Mouse (Mus musculus) intestine, embryonic 14.5 days (tissue): ENCODE results near the gene Hps1. TPM values are rescaled to one million over a fixed set of nuclear protein-coding genes. Genes with fewer than 3 reads are reported as not detected.

Source experiments
- ATAC-seq: fragments of 200-750 bp; cut with Nextera tagmentation; replicated peaks from 2 replicates; pipeline ENCODE4 v1.8.0; 2017; ENCODE audit warnings: low read depth, moderate number of reproducible peaks, moderate TSS enrichment, moderate library complexity; ENCODE audit not compliant: low FRiP score, low TSS enrichment
- DNase-seq: peaks from one replicate; pipeline ENCODE4 v3.0.0-alpha.2; 2018; ENCODE audit warnings: low spot score
- H3K27ac ChIP-seq: fragments of 300-500 bp; sonication (generic); 2 replicates; pipeline ENCODE4 v1.5.1; 2014; ENCODE audit warnings: low read depth, mild to moderate bottlenecking, control low read depth
- H3K27me3 ChIP-seq: fragments of 300-500 bp; sonication (generic); replicated peaks from 2 replicates; pipeline ENCODE4 v1.6.1; 2014; ENCODE audit warnings: low read length, control low read depth; ENCODE audit not compliant: control insufficient read depth, insufficient read depth
- H3K36me3 ChIP-seq: fragments of 300-500 bp; sonication (generic); 2 replicates; pipeline ENCODE4 v1.6.1; 2014; ENCODE audit warnings: low read length, control low read depth; ENCODE audit not compliant: control insufficient read depth, insufficient read depth
- H3K4me1 ChIP-seq: fragments of 300-500 bp; sonication (generic); replicated peaks from 2 replicates; pipeline ENCODE4 v1.6.1; 2014; ENCODE audit warnings: low read length, control low read depth, mixed read lengths; ENCODE audit not compliant: control insufficient read depth, insufficient read depth
- H3K4me2 ChIP-seq: fragments of 300-500 bp; sonication (generic); 2 replicates; pipeline ENCODE4 v1.6.1; 2014; ENCODE audit warnings: low read length
- H3K4me3 ChIP-seq: fragments of 300-500 bp; sonication (generic); 2 replicates; pipeline ENCODE4 v1.5.1; 2014; ENCODE audit warnings: low read depth, low read length, control low read depth, mixed read lengths
- H3K9ac ChIP-seq: fragments of 300-500 bp; sonication (generic); 2 replicates; pipeline ENCODE4 v1.6.1; 2014; ENCODE audit warnings: mild to moderate bottlenecking, low read length
- H3K9me3 ChIP-seq: fragments of 300-500 bp; sonication (generic); 2 replicates; pipeline ENCODE4 v1.6.1; 2016; ENCODE audit warnings: low read length, control low read depth; ENCODE audit not compliant: control insufficient read depth
- WGBS: fragments of 180-500 bp; shearing (Covaris S2); extraction: QIAGEN DNeasy Blood & Tissue Kit; methylation state at CpG from one replicate; pipeline ENCODE4 v1.1.7; 2014; 5-methylcytosine and 5-hydroxymethylcytosine counted together
- polyA plus RNA-seq: library from polyadenylated mRNA; unstranded; fragments of >200 nt; fragmentation: Nextera tagmentation; extraction: Ambion mirVana; gene quantifications from 2 replicates; pipeline ENCODE4 v1.2.1, GENCODE M21; 2014

The Hps1 gene
- polyA plus RNA-seq, 1 experiment from 2014 or later: 14.0 TPM

GRCm38 (mm10) chr19:42718101-42718500, 61.7 kb downstream of the Hps1 start:
- Histone ChIP-seq H3K4me3 (no peak overlapping the region), H3K4me2 (no peak overlapping the region), H3K36me3 (no peaks in the 10 kb centered on the region), H3K9ac (no peak overlapping the region), H3K4me1 (peaks cover 21% of the 10 kb centered on the region), H3K27me3 (no peaks in the 10 kb centered on the region), H3K27ac (no peak overlapping the region), H3K9me3 (no peaks in the 10 kb centered on the region)
- DNase-seq (no peak), ATAC-seq (no peak)
- WGBS: 84% methylated on average over 3 of the region's 3 CpGs

- DNase-seq (no peak), ATAC-seq (no peak)
- Histone ChIP-seq H3K27ac (no peak overlapping the region), H3K4me3 (no peak overlapping the region), H3K9ac (no peak overlapping the region), H3K4me1 (peaks cover 18% of the 10 kb centered on the region), H3K9me3 (no peaks in the 10 kb centered on the region), H3K36me3 (no peaks in the 10 kb centered on the region), H3K4me2 (no peak overlapping the region), H3K27me3 (no peaks in the 10 kb centered on the region)
- WGBS: 65% methylated on average over 5 of the region's 5 CpGs
Observed at GRCm38 (mm10) chr19:42717668-42718067, 62.1 kb downstream of the Hps1 start.

GRCm38 (mm10) chr19:42716507-42716906, 63.3 kb downstream of the Hps1 start:
- DNase-seq: no peak
- Histone ChIP-seq H3K9ac (no peak overlapping the region), H3K27me3 (no peaks in the 10 kb centered on the region), H3K36me3 (no peaks in the 10 kb centered on the region), H3K4me3 (no peak overlapping the region), H3K9me3 (no peaks in the 10 kb centered on the region), H3K4me1 (peaks cover 8% of the 10 kb centered on the region; the same call in 1 of the 2 replicates), H3K4me2 (no peak overlapping the region), H3K27ac (no peak overlapping the region)
- WGBS: 69% methylated on average over 7 of the region's 7 CpGs
- no peak for ATAC-seq

GRCm38 (mm10) chr19:42713770-42714169, 66.0 kb downstream of the Hps1 start:
- Histone ChIP-seq H3K4me3 (no peak overlapping the region), H3K36me3 (no peaks in the 10 kb centered on the region), H3K27ac (no peak overlapping the region), H3K27me3 (no peaks in the 10 kb centered on the region), H3K4me1 (no peaks in the 10 kb centered on the region), H3K9me3 (no peaks in the 10 kb centered on the region), H3K9ac (no peak overlapping the region), H3K4me2 (no peak overlapping the region)
- DNase-seq (no peak), ATAC-seq (no peak)
- WGBS: 82% methylated on average over 9 of the region's 9 CpGs

Other genes starting within 250 kb of the Hps1 start
- 1.4 and 1.8 TPM in 2 replicates for gene Loxl4, start 167.2 kb downstream of the Hps1 start, polyA plus RNA-seq
- gene Pyroxd2, start 27.2 kb downstream of the Hps1 start, polyA plus RNA-seq: 3.5 and 3.6 TPM in 2 replicates